Mouse (Mus musculus): ENCODE data around the gene Gm21738. TPM values are rescaled to one million over a fixed set of nuclear protein-coding genes. Genes with fewer than 3 reads are reported as not detected.
"Not testable (repeated sequence)": the region's sequence is repeated elsewhere in the genome, so short reads cannot be mapped to it uniquely, and the experiment has no call there.

Gm21738 gene
- polyA plus RNA-seq (2015; fragmentation: Nextera tagmentation; extraction: Ambion mirVana) = not detected in 2 replicates

DNA sequence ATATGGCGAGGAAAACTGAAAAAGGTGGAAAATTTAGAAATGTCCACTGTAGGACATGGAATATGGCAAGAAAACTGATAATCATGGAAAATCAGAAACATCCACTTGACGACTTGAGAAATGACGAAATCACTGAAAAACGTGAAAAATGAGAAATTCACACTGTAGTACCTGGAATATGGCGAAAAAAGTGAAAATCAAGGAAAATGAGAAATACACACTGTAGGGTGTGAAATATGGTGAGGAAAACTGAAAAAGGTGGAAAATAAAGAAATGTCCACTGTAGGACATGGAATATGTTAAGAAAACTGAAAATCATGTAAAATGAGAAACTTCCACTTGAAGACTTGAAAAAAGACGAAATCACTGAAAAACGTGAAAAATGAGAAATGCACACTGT, at the start of gene Gm21738:
Gene Gm21738 (minus strand): TSS at position 101 of the 400 bp plus-strand sequence.
- not testable (repeated sequence) for H3K27me3 ChIP-seq (ENCODE audit: control insufficient read depth, insufficient read depth, low read depth, low read length); H3K4me3 ChIP-seq (ENCODE audit: low read depth, low read length); H3K9ac ChIP-seq (ENCODE audit: low read depth, low read length); H3K4me1 ChIP-seq (ENCODE audit: control insufficient read depth, low read depth, low read length); H3K27ac ChIP-seq (ENCODE audit: low read length); H3K4me2 ChIP-seq (ENCODE audit: low read depth, low read length); ATAC-seq (ENCODE audit: low read depth); H3K36me3 ChIP-seq (ENCODE audit: control insufficient read depth, insufficient read depth); H3K9me3 ChIP-seq (replicated peaks; ENCODE audit: control insufficient read depth, low read length)
- 66% methylated on average over 7 of the region's 7 CpGs for WGBS (ENCODE audit: insufficient replicate concordance)

DNA sequence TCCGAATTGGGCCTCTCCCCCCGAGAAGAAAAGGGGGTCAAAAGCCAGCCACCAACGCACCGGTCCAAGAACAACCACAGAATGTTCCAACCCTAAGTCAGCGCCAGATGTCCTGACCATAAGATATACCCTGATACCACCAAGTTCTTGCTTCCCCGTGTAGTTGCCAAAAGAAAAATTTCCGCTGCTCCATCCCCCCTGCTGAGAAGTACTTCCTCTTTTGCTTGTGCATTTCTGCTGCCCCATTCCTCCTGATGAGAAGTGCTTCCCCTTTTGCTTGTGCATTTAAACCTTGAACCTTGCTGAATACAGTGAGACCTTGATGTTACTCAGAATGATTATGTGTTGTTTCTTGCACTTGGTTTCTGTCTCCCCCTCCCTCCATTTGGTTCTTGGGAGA, 35.0 kb downstream of the Gm21738 start:
- H3K4me3 ChIP-seq (ENCODE audit: low read depth, low read length); H3K36me3 ChIP-seq (ENCODE audit: control insufficient read depth, insufficient read depth); H3K4me1 ChIP-seq (ENCODE audit: control insufficient read depth, low read depth, low read length); H3K4me2 ChIP-seq (ENCODE audit: low read depth, low read length); H3K27ac ChIP-seq (ENCODE audit: low read length); H3K9me3 ChIP-seq (replicated peaks; ENCODE audit: control insufficient read depth, low read length); ATAC-seq (ENCODE audit: low read depth); H3K27me3 ChIP-seq (ENCODE audit: control insufficient read depth, insufficient read depth, low read depth, low read length); H3K9ac ChIP-seq (ENCODE audit: low read depth, low read length): not testable (repeated sequence)
- 53% methylated on average over 7 of the region's 7 CpGs for WGBS (ENCODE audit: insufficient replicate concordance)

Other genes with a start within 250 kb of the Gm21738 start
- gene Gm2244, start 131.0 kb upstream of the Gm21738 start, polyA plus RNA-seq (2015; fragmentation: Nextera tagmentation; extraction: Ambion mirVana) = not detected in 2 replicates
- 0.07 and 0.08 TPM in 2 replicates for gene Gm2237, start 166.2 kb upstream of the Gm21738 start, polyA plus RNA-seq (2015; fragmentation: Nextera tagmentation; extraction: Ambion mirVana)
- not detected in 2 replicates for gene Gm5458, start 183.7 kb upstream of the Gm21738 start, polyA plus RNA-seq (2015; fragmentation: Nextera tagmentation; extraction: Ambion mirVana)

Data from liver, embryonic 16.5 days (tissue).